Mouse (Mus musculus): Measurements from ENCODE around the gene Timm8a1.

The Timm8a1 gene

GRCm38 (mm10) chrX:134525260-134525659 lies 16.4 kb downstream of the Timm8a1 start:
- no peak for DNase-seq (ENCODE audit: low spot score)

DNA sequence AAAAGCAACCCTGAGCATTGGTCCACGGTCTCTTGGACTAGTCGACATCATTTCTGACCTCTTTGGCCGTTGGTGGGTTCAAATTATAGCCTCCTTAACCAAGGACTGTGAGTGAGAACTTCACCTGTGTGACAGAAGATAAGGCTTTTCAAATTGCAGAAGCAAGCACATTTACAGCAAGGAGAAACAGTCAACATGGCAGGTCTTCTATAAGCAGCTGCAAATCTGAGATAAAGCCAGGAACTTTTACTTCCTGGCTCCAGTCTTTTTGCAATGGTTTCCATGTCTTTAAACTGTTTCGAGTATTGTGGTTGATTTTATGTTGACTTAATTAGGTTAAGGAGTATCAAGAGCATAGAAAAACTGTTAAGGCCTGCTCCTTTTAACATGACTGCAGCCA lies 17.9 kb downstream of the Timm8a1 start:
- DNase-seq (ENCODE audit: low spot score), result no peak

- DNase-seq (ENCODE audit: low spot score), result no peak
Observed at GRCm38 (mm10) chrX:134509473-134509872, 32.2 kb downstream of the Timm8a1 start.

GRCm38 (mm10) chrX:134507977-134508376 lies 33.7 kb downstream of the Timm8a1 start:
- no peak for DNase-seq (ENCODE audit: low spot score)

- DNase-seq (ENCODE audit: low spot score), result no peak
Observed at GRCm38 (mm10) chrX:134500651-134501050, 41.0 kb downstream of the Timm8a1 start.
